Mouse (Mus musculus) embryonic facial prominence, embryonic 15.5 days (tissue): ENCODE results near the gene Kif21b. TPM values are rescaled to one million over a fixed set of nuclear protein-coding genes. Genes with fewer than 3 reads are reported as not detected.

ENCODE experiments used
- ATAC-seq: fragments of 200-750 bp; cut with Nextera tagmentation; 2 replicates; pipeline ENCODE4 v1.8.0; 2017; ENCODE audit warnings: low read depth, moderate TSS enrichment; ENCODE audit not compliant: insufficient number of reproducible peaks, low FRiP score, low TSS enrichment
- H3K27ac ChIP-seq: fragments of 300-500 bp; sonication (generic); replicated peaks from 2 replicates; pipeline ENCODE4 v1.5.1; 2015; ENCODE audit warnings: mild to moderate bottlenecking, inconsistent platforms
- H3K27me3 ChIP-seq: fragments of 300-500 bp; sonication (generic); 2 replicates; pipeline ENCODE4 v1.6.1; 2015; ENCODE audit warnings: inconsistent platforms
- H3K36me3 ChIP-seq: fragments of 300-500 bp; sonication (generic); 2 replicates; pipeline ENCODE4 v1.6.1; 2015; ENCODE audit warnings: mild to moderate bottlenecking, inconsistent platforms
- H3K4me1 ChIP-seq: fragments of 300-500 bp; sonication (generic); 2 replicates; pipeline ENCODE4 v1.6.1; 2015; ENCODE audit warnings: inconsistent platforms
- H3K4me2 ChIP-seq: fragments of 300-500 bp; sonication (generic); replicated peaks from 2 replicates; pipeline ENCODE4 v1.6.1; 2015; ENCODE audit warnings: mild to moderate bottlenecking, inconsistent platforms
- H3K4me3 ChIP-seq: fragments of 300-500 bp; sonication (generic); replicated peaks from 2 replicates; pipeline ENCODE4 v1.5.1; 2015; ENCODE audit warnings: mild to moderate bottlenecking, inconsistent platforms
- H3K9ac ChIP-seq: fragments of 300-500 bp; sonication (generic); 2 replicates; pipeline ENCODE4 v1.6.1; 2015; ENCODE audit warnings: inconsistent platforms
- H3K9me3 ChIP-seq: fragments of 300-500 bp; sonication (generic); replicated peaks from 2 replicates; pipeline ENCODE4 v1.6.1; 2016; ENCODE audit warnings: inconsistent platforms
- WGBS: fragments of 180-500 bp; shearing (Covaris S2); methylation state at CpG from one replicate; pipeline ENCODE4 v1.1.7; 2015; 5-methylcytosine and 5-hydroxymethylcytosine counted together
- polyA plus RNA-seq: library from polyadenylated mRNA; unstranded; fragments of >200 nt; fragmentation: Nextera tagmentation; extraction: Ambion mirVana; gene quantifications from 2 replicates; pipeline ENCODE4 v1.2.1, GENCODE M21; 2015

Kif21b gene
- polyA plus RNA-seq, 1 experiment from 2014 or later, result 2.8 TPM

DNA sequence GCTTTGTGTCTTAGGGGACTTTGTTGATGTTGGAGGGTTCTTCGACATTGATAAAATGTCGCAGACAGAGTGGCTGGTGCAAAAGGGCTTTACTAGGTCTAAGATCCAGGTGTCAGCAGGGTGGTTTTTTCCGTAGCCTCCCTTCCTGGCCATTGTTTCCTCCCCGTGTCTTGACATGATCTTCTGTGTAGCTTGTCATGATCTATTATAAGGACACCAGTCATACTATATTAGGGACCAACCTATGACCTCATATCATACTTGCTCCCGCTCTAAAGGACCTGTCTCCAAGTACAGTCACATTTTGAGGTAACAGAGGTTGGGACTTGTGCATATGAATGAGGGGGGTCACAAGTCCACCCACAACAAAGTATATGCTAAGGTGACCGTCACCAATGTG, 29.7 kb downstream of the Kif21b start:
- Histone ChIP-seq H3K36me3 (peaks cover 20% of the 10 kb centered on the region; the same call in 1 of the 2 replicates), H3K9me3 (no peaks in the 10 kb centered on the region), H3K4me3 (no peak overlapping the region), H3K27me3 (no peaks in the 10 kb centered on the region), H3K4me2 (no peak overlapping the region), H3K4me1 (no peaks in the 10 kb centered on the region; the same call in 1 of the 2 replicates), H3K9ac (no peak overlapping the region), H3K27ac (no peak overlapping the region)
- no peak for ATAC-seq
- WGBS, result 86% methylated on average over 6 of the region's 6 CpGs

DNA sequence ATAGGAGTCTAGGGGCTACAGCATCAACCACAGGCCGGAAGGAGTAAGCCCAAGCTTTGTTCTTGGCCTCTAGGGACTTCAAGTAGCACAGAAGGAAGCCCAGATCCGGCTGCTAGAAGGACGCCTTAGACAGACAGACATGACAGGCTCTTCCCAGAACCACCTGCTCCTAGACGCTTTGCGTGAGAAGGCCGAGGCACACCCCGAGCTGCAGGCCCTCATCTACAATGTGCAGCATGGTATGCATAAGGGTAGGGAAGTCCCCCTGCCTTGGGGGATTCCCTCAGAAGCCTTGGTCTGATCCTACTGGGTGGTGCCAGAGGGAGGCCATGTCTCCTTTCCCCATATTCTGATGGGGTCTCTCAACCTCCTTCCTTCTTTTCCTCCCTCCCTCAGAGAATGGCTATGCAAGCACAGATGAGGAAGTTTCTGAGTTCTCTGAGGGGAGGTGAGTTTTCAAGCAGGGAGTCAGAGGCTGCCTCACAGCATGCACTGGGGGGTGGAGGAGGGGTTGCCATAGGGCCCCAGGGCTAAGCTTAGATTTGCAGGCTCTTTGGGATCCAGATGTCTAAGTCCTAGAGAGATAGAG, 30.2 kb downstream of the Kif21b start:
- Histone ChIP-seq H3K36me3 (peaks cover 18% of the 10 kb centered on the region; the same call in 1 of the 2 replicates), H3K27ac (no peak overlapping the region), H3K4me2 (no peak overlapping the region), H3K9ac (no peak overlapping the region), H3K4me3 (no peak overlapping the region), H3K27me3 (no peaks in the 10 kb centered on the region), H3K4me1 (no peaks in the 10 kb centered on the region; the same call in 1 of the 2 replicates), H3K9me3 (no peaks in the 10 kb centered on the region)
- WGBS, result 84% methylated on average over 7 of the region's 7 CpGs
- no peak for ATAC-seq

DNA sequence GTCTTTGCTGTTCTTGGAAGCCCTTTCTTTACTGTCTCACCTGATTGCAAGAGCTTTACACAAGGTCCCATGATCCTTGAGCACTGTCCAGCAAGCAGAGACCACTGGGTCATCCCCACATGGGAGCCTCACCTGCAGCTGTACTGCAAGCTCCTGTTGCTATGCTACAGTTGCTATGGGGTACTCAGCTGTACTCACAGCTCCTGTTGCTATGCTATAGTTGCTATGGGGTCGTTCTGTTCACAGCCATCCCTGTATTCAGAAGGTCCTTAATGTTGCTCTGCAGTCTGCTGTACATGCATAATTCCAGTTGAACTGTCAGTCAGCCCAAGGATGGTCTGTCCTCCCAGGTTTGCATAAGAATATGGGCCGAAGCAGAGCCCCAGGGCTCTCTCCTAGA, 34.2 kb downstream of the Kif21b start:
- WGBS, result 76% methylated on average over 2 of the region's 2 CpGs
- no peaks in the 10 kb centered on the region for H3K9me3 ChIP-seq
- H3K27ac ChIP-seq, result no peak overlapping the region
- H3K27me3 ChIP-seq, result no peaks in the 10 kb centered on the region
- peaks cover 11% of the 10 kb centered on the region; the same call in 1 of the 2 replicates for H3K36me3 ChIP-seq
- peaks cover 2% of the 10 kb centered on the region; the same call in 1 of the 2 replicates for H3K4me1 ChIP-seq
- H3K9ac ChIP-seq, result no peak overlapping the region
- no peak for ATAC-seq
- no peak overlapping the region for H3K4me2 ChIP-seq
- no peak overlapping the region for H3K4me3 ChIP-seq

- no peak overlapping the region for H3K4me2 ChIP-seq
- no peak overlapping the region for H3K4me3 ChIP-seq
- no peaks in the 10 kb centered on the region for H3K9me3 ChIP-seq
- WGBS, result 73% methylated on average over 8 of the region's 8 CpGs
- no peak overlapping the region for H3K27ac ChIP-seq
- peaks cover 3% of the 10 kb centered on the region; the same call in 1 of the 2 replicates for H3K4me1 ChIP-seq
- ATAC-seq, result no peak
- no peaks in the 10 kb centered on the region for H3K27me3 ChIP-seq
- H3K9ac ChIP-seq, result no peak overlapping the region
- H3K36me3 ChIP-seq, result peaks cover 9% of the 10 kb centered on the region; the same call in 1 of the 2 replicates
Observed at GRCm38 (mm10) chr1:136167657-136168056, 36.5 kb downstream of the Kif21b start.

- no peak overlapping the region for H3K4me3 ChIP-seq
- no peak overlapping the region for H3K27ac ChIP-seq
- WGBS, result 11% methylated on average over 5 of the region's 5 CpGs
- H3K4me1 ChIP-seq, result peaks cover 18% of the 10 kb centered on the region
- no peak overlapping the region for H3K9ac ChIP-seq
- no peaks in the 10 kb centered on the region for H3K27me3 ChIP-seq
- no peaks in the 10 kb centered on the region for H3K9me3 ChIP-seq
- no peak overlapping the region for H3K4me2 ChIP-seq
- H3K36me3 ChIP-seq, result peaks cover 3% of the 10 kb centered on the region; the same call in 1 of the 2 replicates
- no peak for ATAC-seq
Observed at GRCm38 (mm10) chr1:136170109-136170508, 38.9 kb downstream of the Kif21b start.

- no peak overlapping the region for H3K4me3 ChIP-seq
- H3K27ac ChIP-seq, result no peak overlapping the region
- peaks cover 22% of the 10 kb centered on the region for H3K4me1 ChIP-seq
- H3K9ac ChIP-seq, result no peak overlapping the region
- H3K27me3 ChIP-seq, result no peaks in the 10 kb centered on the region
- ATAC-seq, result no peak
- H3K4me2 ChIP-seq, result no peak overlapping the region
- 83% methylated on average over 12 of the region's 12 CpGs for WGBS
- H3K36me3 ChIP-seq, result peaks cover 3% of the 10 kb centered on the region; the same call in 1 of the 2 replicates
- H3K9me3 ChIP-seq, result no peaks in the 10 kb centered on the region
Observed at GRCm38 (mm10) chr1:136172696-136173095, 41.5 kb downstream of the Kif21b start.

DNA sequence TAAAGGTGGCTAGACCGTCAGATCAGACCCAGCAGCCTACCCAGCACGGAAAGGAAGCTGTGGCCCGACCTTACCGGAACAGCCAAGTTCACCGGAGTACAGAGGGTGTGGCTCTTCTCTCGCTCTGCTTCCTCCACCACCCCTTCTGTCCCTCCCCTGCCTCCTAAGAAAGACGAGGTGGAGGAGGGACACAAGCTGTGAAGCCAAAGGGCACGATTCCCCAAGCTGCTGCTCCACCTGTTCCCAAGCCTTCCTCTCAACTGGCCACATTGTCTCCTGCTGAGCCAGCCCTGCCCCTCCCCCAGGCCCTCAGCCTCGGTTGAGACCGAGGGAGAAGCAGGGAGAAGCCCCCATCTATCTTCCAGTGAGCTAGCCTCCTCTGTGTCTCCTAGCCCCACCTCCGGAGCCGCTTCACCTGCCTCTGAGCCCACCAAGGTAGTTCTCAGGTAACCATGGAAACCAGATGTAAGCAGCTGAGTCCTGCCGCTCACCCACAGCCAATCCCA, 43.0 kb downstream of the Kif21b start:
- Histone ChIP-seq H3K4me1 (peaks cover 22% of the 10 kb centered on the region), H3K27ac (no peak overlapping the region), H3K9me3 (no peaks in the 10 kb centered on the region), H3K9ac (no peak overlapping the region), H3K36me3 (peaks cover 3% of the 10 kb centered on the region; the same call in 1 of the 2 replicates), H3K4me3 (no peak overlapping the region), H3K4me2 (peak overlapping the region; percentile 19; the same call in 1 of the 2 replicates), H3K27me3 (no peaks in the 10 kb centered on the region)
- 24% methylated on average over 13 of the region's 13 CpGs for WGBS
- no peak for ATAC-seq

DNA sequence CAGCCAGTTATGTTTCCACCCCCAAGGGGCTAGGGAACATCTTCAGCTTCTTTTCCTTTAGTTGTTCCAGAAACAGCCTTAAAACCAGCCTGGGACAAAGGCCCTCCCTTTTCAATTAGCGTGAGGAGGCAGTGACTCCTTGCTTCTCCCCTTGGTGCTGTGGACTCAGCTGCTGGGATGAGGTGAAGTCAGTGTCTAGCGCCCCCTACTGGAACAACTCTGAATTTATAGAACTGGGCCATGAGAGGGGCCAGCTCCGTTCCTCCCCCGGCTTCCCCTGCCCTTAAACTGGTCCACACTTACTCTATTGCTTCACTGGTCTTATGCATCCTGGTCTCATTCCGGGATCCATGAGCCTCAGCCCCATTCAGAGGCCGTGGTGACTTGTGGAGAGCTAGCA, 44.0 kb downstream of the Kif21b start:
- ATAC-seq, result no peak
- 31% methylated on average over 6 of the region's 6 CpGs for WGBS
- peaks cover 3% of the 10 kb centered on the region; the same call in 1 of the 2 replicates for H3K36me3 ChIP-seq
- H3K9ac ChIP-seq, result no peak overlapping the region
- H3K27ac ChIP-seq, result no peak overlapping the region
- H3K4me1 ChIP-seq, result peaks cover 22% of the 10 kb centered on the region
- H3K27me3 ChIP-seq, result no peaks in the 10 kb centered on the region
- no peak overlapping the region for H3K4me2 ChIP-seq
- no peaks in the 10 kb centered on the region for H3K9me3 ChIP-seq
- H3K4me3 ChIP-seq, result no peak overlapping the region

DNA sequence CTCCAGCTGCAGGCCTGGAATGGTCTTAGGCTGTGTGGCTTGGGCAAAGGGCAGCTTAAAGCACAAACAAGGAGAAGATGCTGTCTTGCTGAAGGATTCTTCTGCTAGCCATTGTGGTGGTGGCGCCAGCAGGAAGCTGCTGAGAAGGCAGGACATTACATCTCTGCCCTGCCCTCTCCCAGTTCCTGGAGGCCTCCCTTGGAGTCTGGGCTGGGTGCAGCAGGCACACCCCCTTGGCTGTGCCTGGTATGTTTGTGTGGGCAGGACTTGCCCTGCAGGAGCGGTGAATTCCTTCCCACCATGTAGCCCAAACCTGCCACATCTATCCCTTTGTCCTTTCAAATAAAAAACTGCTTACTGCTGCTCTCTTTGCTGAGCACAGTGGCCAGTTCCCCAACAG, 45.9 kb downstream of the Kif21b start:
- no peak overlapping the region for H3K27ac ChIP-seq
- H3K9ac ChIP-seq, result no peak overlapping the region
- no peaks in the 10 kb centered on the region for H3K27me3 ChIP-seq
- 60% methylated on average over 2 of the region's 2 CpGs for WGBS
- no peak overlapping the region for H3K4me2 ChIP-seq
- no peaks in the 10 kb centered on the region; the same call in 1 of the 2 replicates for H3K36me3 ChIP-seq
- H3K9me3 ChIP-seq, result no peaks in the 10 kb centered on the region
- H3K4me3 ChIP-seq, result no peak overlapping the region
- no peak for ATAC-seq
- peaks cover 18% of the 10 kb centered on the region for H3K4me1 ChIP-seq

GRCm38 (mm10) chr1:136178741-136179140, 47.6 kb downstream of the Kif21b start:
- Histone ChIP-seq H3K4me2 (no peak overlapping the region), H3K27ac (no peak overlapping the region), H3K4me1 (peaks cover 15% of the 10 kb centered on the region), H3K9ac (no peak overlapping the region), H3K36me3 (no peaks in the 10 kb centered on the region), H3K9me3 (no peaks in the 10 kb centered on the region), H3K27me3 (no peaks in the 10 kb centered on the region), H3K4me3 (no peak overlapping the region)
- WGBS, result 65% methylated on average over 6 of the region's 6 CpGs
- ATAC-seq, result no peak

GRCm38 (mm10) chr1:136179511-136180001, 48.4 kb downstream of the Kif21b start:
- no peak for ATAC-seq
- no peak overlapping the region for H3K9ac ChIP-seq
- 0 out of 2 replicates have a peak, but pooled peaks cover 8% of the 10 kb centered on the region for H3K4me1 ChIP-seq
- no peaks in the 10 kb centered on the region for H3K27me3 ChIP-seq
- H3K4me3 ChIP-seq, result no peak overlapping the region
- H3K36me3 ChIP-seq, result no peaks in the 10 kb centered on the region
- no peaks in the 10 kb centered on the region for H3K9me3 ChIP-seq
- WGBS, result 75% methylated on average over 2 of the region's 2 CpGs
- no peak overlapping the region for H3K27ac ChIP-seq
- H3K4me2 ChIP-seq, result no peak overlapping the region
